Mouse (Mus musculus) stomach, postnatal 0 days (tissue): Measurements from ENCODE around the gene Taf3. TPM values are rescaled to one million over a fixed set of nuclear protein-coding genes. Genes with fewer than 3 reads are reported as not detected.

Experiments
- ATAC-seq: fragments of 200-750 bp; cut with Nextera tagmentation; 2 replicates; pipeline ENCODE4 v1.8.0; 2017; ENCODE audit not compliant: low FRiP score, low TSS enrichment
- DNase-seq: peaks from one replicate; pipeline ENCODE4 v3.0.0-alpha.2; 2016; ENCODE audit warnings: low spot score
- H3K27ac ChIP-seq: fragments of 300-500 bp; sonication (generic); replicated peaks from 2 replicates; pipeline ENCODE4 v1.5.1; 2014; ENCODE audit warnings: mild to moderate bottlenecking, control low read depth
- H3K27me3 ChIP-seq: fragments of 300-500 bp; sonication (generic); 2 replicates; pipeline ENCODE4 v1.6.1; 2014; ENCODE audit warnings: low read length; ENCODE audit not compliant: control insufficient read depth, insufficient read depth
- H3K36me3 ChIP-seq: fragments of 300-500 bp; sonication (generic); 2 replicates; pipeline ENCODE4 v1.6.1; 2014; ENCODE audit warnings: low read length, mixed read lengths; ENCODE audit not compliant: control insufficient read depth, insufficient read depth
- H3K4me1 ChIP-seq: fragments of 300-500 bp; sonication (generic); replicated peaks from 2 replicates; pipeline ENCODE4 v1.6.1; 2014; ENCODE audit warnings: antibody characterized with exemption; ENCODE audit not compliant: control insufficient read depth, insufficient read depth
- H3K4me2 ChIP-seq: fragments of 300-500 bp; sonication (generic); replicated peaks from 2 replicates; pipeline ENCODE4 v1.6.1; 2014; ENCODE audit warnings: low read depth, mild to moderate bottlenecking, control low read depth, moderate library complexity
- H3K4me3 ChIP-seq: fragments of 300-500 bp; sonication (generic); 2 replicates; pipeline ENCODE4 v1.5.1; 2014; ENCODE audit warnings: low read depth, low read length, control low read depth
- H3K9ac ChIP-seq: fragments of 300-500 bp; sonication (generic); 2 replicates; pipeline ENCODE4 v1.6.1; 2014; ENCODE audit warnings: mild to moderate bottlenecking, low read length, control low read depth, mixed read lengths
- H3K9me3 ChIP-seq: fragments of 300-500 bp; sonication (generic); 2 replicates; pipeline ENCODE4 v1.6.1; 2016; ENCODE audit warnings: low read length; ENCODE audit not compliant: control insufficient read depth
- CTCF ChIP-seq: IDR thresholded peaks from 2 replicates; pipeline ENCODE4 v1.5.1; 2016; ENCODE audit warnings: antibody characterized with exemption, low read depth, mild to moderate bottlenecking, moderate library complexity
- EP300 ChIP-seq: optimal IDR thresholded peaks from 2 replicates; pipeline ENCODE3; 2016; ENCODE audit warnings: antibody characterized with exemption
- WGBS: fragments of 180-500 bp; shearing (Covaris S2); extraction: QIAGEN DNeasy Blood & Tissue Kit; methylation state at CpG from one replicate; pipeline ENCODE4 v1.1.7; 2014; 5-methylcytosine and 5-hydroxymethylcytosine counted together
- polyA plus RNA-seq: library from polyadenylated mRNA; unstranded; fragments of >200 nt; fragmentation: Nextera tagmentation; extraction: Ambion mirVana; gene quantifications from 2 replicates; pipeline ENCODE4 v1.2.1, GENCODE M21; 2015

The Taf3 gene
- polyA plus RNA-seq, 1 experiment from 2014 or later: 4.9 TPM

- peak; percentile 85 for ATAC-seq
- peak within 1 kb of the TSS; percentile 20 for H3K4me3 ChIP-seq
- peak within 1 kb of the TSS; percentile 39 for H3K4me2 ChIP-seq
- peak; percentile 67 for DNase-seq
- H3K4me1 ChIP-seq: no peaks in the 10 kb centered on the region; the same call in 1 of the 2 replicates
- no peak for TF ChIP-seq EP300
- TF ChIP-seq CTCF: peak; percentile 72
- H3K27me3 ChIP-seq: peaks cover 18% of the 10 kb centered on the region
- no peaks in the 10 kb centered on the region for H3K9me3 ChIP-seq
- H3K9ac ChIP-seq: no peak within 1 kb of the TSS
- under 1% methylated on average over 30 of the region's 30 CpGs for WGBS
- H3K27ac ChIP-seq: no peak within 1 kb of the TSS
- no peaks in the 10 kb centered on the region for H3K36me3 ChIP-seq
Observed at GRCm38 (mm10) chr2:9888913-9889650, 159.3 kb downstream of the Taf3 start, which contains the start of gene 9230102O04Rik. TSS of gene 9230102O04Rik (minus strand) at chr2:9889540.

GRCm38 (mm10) chr2:9887636-9888035 is 160.8 kb downstream of the Taf3 start:
- TF ChIP-seq CTCF (no peak), EP300 (no peak)
- H3K27me3 ChIP-seq: peaks cover 23% of the 10 kb centered on the region
- no peak overlapping the region for H3K27ac ChIP-seq
- 3% methylated on average over 7 of the region's 7 CpGs for WGBS
- ATAC-seq (no peak), DNase-seq (no peak)
- H3K4me2 ChIP-seq: no peak overlapping the region
- no peak overlapping the region for H3K4me3 ChIP-seq
- no peaks in the 10 kb centered on the region for H3K36me3 ChIP-seq
- H3K9ac ChIP-seq: no peak overlapping the region
- no peaks in the 10 kb centered on the region for H3K9me3 ChIP-seq
- H3K4me1 ChIP-seq: no peaks in the 10 kb centered on the region; the same call in 1 of the 2 replicates

DNA sequence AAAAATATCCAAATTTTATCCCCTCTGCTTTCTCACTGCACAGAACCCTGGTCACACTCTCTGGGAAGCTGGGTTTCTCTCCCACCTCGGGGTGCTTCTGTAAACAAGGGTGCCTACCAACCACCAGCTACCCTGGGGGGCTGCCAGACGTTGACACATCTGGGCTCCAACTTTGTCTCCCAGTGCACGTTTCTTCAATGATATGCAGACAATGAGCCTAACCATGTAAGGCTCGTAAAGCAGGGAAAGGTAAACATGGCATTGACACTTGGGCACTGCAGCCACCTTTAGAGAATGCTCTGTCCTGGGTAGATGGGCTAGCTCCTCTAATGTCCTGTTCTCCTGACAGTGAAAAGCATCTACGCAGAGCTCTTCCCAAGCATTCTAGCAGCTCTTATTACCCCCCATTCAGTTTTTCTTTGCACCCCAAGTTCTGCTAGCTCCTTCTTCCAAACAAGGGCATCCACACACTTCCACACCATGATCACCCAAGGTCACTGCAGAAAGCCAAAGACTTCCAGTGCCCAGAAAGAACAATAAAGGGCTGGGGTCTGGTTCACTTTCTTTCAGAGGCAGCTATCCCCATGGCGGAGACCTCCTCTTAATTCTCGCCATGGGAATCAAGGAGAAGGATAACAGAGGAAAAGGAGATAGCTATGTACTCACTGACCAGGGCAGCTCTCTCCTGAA is 161.3 kb downstream of the Taf3 start:
- Histone ChIP-seq H3K9ac (no peak overlapping the region), H3K36me3 (no peaks in the 10 kb centered on the region), H3K27ac (no peak overlapping the region), H3K27me3 (peaks cover 23% of the 10 kb centered on the region), H3K4me3 (no peak overlapping the region), H3K9me3 (no peaks in the 10 kb centered on the region), H3K4me2 (no peak overlapping the region), H3K4me1 (no peaks in the 10 kb centered on the region; the same call in 1 of the 2 replicates)
- no peak for DNase-seq
- 5% methylated on average over 7 of the region's 7 CpGs for WGBS
- TF ChIP-seq EP300 (no peak), CTCF (no peak)
- ATAC-seq: no peak

- TF ChIP-seq CTCF (no peak), EP300 (no peak)
- H3K4me2 ChIP-seq: no peak overlapping the region
- H3K27ac ChIP-seq: no peak overlapping the region
- H3K27me3 ChIP-seq: peaks cover 24% of the 10 kb centered on the region
- no peaks in the 10 kb centered on the region for H3K9me3 ChIP-seq
- H3K4me1 ChIP-seq: no peaks in the 10 kb centered on the region; the same call in 1 of the 2 replicates
- DNase-seq: no peak
- no peak for ATAC-seq
- H3K4me3 ChIP-seq: no peak overlapping the region
- H3K9ac ChIP-seq: no peak overlapping the region
- 34% methylated on average over 3 of the region's 3 CpGs for WGBS
- H3K36me3 ChIP-seq: no peaks in the 10 kb centered on the region
Observed at GRCm38 (mm10) chr2:9886031-9886430, 162.4 kb downstream of the Taf3 start.

DNA sequence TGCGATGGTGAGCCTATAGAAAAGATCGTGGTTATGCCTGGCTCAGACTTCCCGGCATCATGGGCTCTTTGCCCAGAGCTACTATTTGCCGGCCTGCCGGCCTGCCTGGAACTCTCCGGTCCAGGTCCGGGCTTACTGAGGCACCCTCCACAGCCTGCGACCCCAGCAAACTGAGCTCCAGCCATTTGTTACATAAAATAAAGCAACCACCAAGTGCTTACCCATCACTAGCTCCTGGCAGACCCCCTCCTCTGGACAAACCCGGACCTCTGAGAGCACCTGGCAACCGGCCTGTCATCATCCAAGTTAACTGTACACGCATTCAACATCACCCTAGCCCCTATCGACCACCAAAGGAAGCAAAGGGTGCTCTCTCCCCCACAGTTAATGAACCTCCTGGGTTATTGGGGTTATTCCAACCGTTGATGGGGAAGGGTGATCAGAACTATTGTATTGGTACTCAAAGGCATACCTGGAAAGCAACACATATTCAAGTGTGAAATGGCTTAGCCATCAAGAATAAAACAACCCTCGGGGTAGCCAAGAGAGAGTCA is 163.1 kb downstream of the Taf3 start:
- ATAC-seq (no peak), DNase-seq (no peak)
- H3K4me3 ChIP-seq: no peak overlapping the region
- TF ChIP-seq EP300 (no peak), CTCF (no peak)
- no peaks in the 10 kb centered on the region for H3K9me3 ChIP-seq
- no peaks in the 10 kb centered on the region; the same call in 1 of the 2 replicates for H3K4me1 ChIP-seq
- no peak overlapping the region for H3K9ac ChIP-seq
- H3K36me3 ChIP-seq: no peaks in the 10 kb centered on the region
- H3K27ac ChIP-seq: no peak overlapping the region
- peaks cover 24% of the 10 kb centered on the region for H3K27me3 ChIP-seq
- WGBS: 14% methylated on average over 14 of the region's 14 CpGs
- no peak overlapping the region for H3K4me2 ChIP-seq
